Mouse (Mus musculus): ENCODE measurements around the gene Slc35b2. TPM values are rescaled to one million over a fixed set of nuclear protein-coding genes. Genes with fewer than 3 reads are reported as not detected.

Gene Slc35b2
- polyA plus RNA-seq (2014; fragmentation: Illumina TruSeq; extraction: RNeasy Lipid Tissue Mini Kit (QIAGEN cat#74804); ENCODE audit: low read depth, low replicate concordance), result 3.1 TPM

GRCm38 (mm10) chr17:45563655-45564530 lies at the start of gene Slc35b2:
TSS of gene Slc35b2 (plus strand) at chr17:45563874.

DNA sequence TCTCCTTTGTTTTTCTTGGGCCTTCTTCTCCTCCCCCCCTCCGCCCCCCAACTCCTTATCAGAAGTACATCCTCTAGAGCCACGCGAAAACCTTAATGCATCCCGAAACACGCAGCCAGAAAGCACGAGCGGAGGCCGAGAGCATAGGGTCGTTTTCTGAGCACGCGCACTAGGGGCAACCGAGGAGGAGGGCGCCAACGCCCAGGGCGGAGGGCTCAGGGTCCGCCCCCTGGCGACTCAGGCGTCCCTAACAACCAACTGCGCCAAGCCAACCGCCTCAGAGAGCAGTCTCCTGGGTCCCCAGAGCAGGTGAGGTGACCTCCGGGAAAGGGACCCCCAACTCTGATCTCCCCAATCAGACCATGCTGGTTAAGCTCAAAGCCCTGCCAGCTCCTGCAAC lies 40.4 kb upstream of the Slc35b2 start, which contains the start of gene Tcte1:
Gene Tcte1 (plus strand): TSS at position 172 of the 400 bp plus-strand sequence.

DNA sequence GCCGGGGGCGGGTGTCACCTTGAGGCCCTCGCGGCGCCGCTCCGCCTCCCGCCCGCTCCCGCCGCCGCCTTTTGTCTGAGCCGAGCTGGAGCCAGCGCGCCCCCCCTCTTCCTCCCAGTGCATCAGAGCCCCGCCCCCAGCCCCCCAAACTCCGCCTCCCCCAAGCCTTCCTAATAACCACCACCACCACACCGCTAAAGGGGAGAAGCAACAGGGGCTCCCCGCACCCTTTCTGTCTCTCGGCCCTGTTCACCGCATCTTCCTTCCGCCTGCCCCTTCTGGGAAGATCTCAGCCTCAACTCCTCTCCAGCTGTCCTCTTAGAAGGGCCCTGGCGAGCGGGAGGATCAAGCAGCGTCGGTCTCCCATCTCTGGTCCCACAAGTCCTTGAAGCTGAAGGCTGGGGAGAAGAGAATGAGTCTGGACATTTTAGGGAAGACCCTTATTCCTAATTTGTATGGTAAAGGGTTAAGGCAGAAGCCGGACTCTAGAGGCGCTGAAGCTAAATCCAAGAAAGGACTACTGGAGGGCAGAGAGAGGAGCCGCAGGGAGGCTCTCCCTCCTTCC lies 14.0 kb upstream of the Slc35b2 start, which contains the start of gene Tmem151b:
Gene Tmem151b (minus strand): TSS at position 61 of the 565 bp plus-strand sequence.

DNA sequence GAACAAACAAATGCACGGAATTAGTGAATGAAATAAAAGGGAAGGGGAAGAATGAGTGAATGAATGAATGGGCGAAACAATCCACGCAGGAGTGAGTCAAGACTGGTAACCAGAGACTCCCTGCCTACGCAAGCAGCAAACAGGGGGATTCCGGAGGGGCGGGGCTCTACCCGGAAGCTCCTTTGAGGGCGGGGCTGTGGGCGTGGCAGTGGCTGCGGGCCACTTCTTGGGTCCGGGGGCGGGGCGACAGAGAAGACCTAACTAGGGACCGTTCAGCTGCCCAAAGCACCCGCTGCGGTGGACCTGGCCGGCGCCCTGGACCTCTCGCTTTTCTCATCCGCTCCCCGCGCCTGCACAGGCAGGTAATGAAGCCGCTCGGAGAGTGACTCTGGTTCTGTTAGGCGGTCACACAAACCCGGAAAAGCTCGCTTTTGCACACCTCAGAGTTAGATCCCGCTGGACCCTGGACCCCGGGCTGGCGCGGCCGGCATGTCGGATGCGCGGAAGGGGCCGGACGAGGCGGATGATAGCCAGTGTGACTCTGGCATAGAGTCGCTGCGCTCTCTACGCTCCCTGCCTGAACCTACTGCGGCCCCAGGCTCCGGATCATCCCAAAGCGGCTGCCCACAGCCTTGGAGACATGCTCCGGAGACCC lies 8.1 kb upstream of the Slc35b2 start, which contains the start of gene Nfkbie:
Gene Nfkbie (plus strand): TSS at position 252 of the 655 bp plus-strand sequence.

DNA sequence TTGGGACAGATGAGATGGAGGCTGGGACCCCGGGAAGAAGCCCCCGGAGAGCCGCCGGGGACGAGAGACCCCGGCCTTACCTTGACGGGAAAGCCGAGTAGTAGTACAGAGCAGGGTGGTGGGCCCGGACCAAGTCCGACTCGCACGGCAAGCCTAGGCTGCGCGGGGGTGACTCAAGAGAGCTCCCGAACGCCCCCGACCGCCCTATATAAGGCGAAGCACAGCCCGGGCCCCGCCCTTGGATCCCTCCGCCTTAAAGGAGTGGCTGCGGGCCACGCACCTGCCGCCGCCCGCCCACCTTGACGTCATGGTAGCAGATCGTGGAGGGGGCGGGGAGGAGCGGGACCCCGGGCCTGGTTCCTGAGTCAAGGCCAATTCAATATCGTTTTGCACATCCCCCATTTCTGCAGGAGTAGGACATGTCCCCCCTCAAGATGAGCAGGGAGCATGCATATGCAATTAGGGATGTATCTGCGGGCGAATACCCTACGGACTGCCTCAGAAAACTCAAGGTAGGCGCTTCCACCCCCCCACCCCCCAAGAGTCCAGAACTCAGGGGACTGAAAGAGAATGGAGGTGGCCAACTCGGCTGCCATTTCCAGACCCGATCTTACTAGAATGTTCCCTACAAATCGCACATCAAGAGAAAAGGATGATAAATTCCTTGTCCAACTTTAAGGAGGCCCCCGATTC lies 9.6 kb downstream of the Slc35b2 start, which contains the start of gene Hsp90ab1:
Gene Hsp90ab1 (minus strand): TSS at position 185 of the 693 bp plus-strand sequence.

DNA sequence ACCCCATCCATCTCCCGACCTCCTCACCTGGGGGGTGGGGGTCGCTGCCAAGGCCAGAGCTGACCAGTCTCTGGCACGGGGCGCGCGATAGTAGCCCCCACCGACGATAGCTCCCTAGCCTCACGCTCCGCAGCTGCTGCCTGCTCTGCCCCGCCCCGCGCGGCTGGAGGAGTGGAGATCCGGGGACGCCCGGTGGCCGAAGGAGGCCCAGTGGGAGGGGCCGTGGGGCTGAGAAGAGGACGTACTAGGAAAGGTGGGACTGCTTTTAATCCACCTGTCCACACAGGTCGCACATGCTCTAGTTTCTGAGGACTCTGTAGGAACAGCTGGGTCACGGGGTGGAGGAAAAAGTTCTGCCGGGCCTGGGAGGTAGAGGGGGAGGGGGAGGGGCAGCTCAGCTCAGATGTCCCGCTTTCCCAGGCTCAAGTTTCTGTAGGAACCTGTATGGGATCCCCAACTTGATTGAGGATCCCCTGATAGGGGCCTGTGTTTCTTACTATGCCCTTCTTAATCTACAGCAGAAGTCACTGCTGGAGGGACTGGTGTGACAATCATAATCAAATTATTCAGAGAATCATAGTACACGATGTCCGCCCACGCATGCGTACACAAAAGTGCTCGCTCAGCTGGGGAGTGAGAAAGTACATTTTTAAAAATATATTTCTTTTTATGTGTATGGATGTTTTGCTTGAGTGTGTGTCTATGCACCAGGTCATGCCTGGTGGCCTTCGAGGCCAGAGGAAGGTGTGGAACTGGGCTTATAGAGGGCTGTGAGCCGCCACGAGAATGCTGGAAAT lies 36.0 kb downstream of the Slc35b2 start, which contains the start of gene Slc29a1:
Gene Slc29a1 (minus strand): TSS at position 161 of the 797 bp plus-strand sequence.

GRCm38 (mm10) chr17:45601877-45602304 lies 38.2 kb downstream of the Slc35b2 start, which contains the start of gene Mymx:
TSS of gene Mymx (minus strand) at chr17:45602102.

Other genes with a start within 250 kb of the Slc35b2 start
- gene Cdc5l, start 130.1 kb upstream of the Slc35b2 start, polyA plus RNA-seq (2014; fragmentation: Illumina TruSeq; extraction: RNeasy Lipid Tissue Mini Kit (QIAGEN cat#74804); ENCODE audit: low read depth, low replicate concordance), result 58.0 TPM
- gene Spats1, start 88.5 kb upstream of the Slc35b2 start, polyA plus RNA-seq (2014; fragmentation: Illumina TruSeq; extraction: RNeasy Lipid Tissue Mini Kit (QIAGEN cat#74804); ENCODE audit: low read depth, low replicate concordance), result not detected
- 0.17 TPM for gene Aars2, start 57.0 kb upstream of the Slc35b2 start, polyA plus RNA-seq (2014; fragmentation: Illumina TruSeq; extraction: RNeasy Lipid Tissue Mini Kit (QIAGEN cat#74804); ENCODE audit: low read depth, low replicate concordance)
- not detected for gene Tcte1, start 40.4 kb upstream of the Slc35b2 start, polyA plus RNA-seq (2014; fragmentation: Illumina TruSeq; extraction: RNeasy Lipid Tissue Mini Kit (QIAGEN cat#74804); ENCODE audit: low read depth, low replicate concordance)
- gene Tmem151b, start 14.2 kb upstream of the Slc35b2 start, polyA plus RNA-seq (2014; fragmentation: Illumina TruSeq; extraction: RNeasy Lipid Tissue Mini Kit (QIAGEN cat#74804); ENCODE audit: low read depth, low replicate concordance), result not detected
- 0.64 TPM for gene Nfkbie, start 8.2 kb upstream of the Slc35b2 start, polyA plus RNA-seq (2014; fragmentation: Illumina TruSeq; extraction: RNeasy Lipid Tissue Mini Kit (QIAGEN cat#74804); ENCODE audit: low read depth, low replicate concordance)
- gene Hsp90ab1, start 9.4 kb downstream of the Slc35b2 start, polyA plus RNA-seq (2014; fragmentation: Illumina TruSeq; extraction: RNeasy Lipid Tissue Mini Kit (QIAGEN cat#74804); ENCODE audit: low read depth, low replicate concordance), result 2,931 TPM
- 20.3 TPM for gene Slc29a1, start 35.7 kb downstream of the Slc35b2 start, polyA plus RNA-seq (2014; fragmentation: Illumina TruSeq; extraction: RNeasy Lipid Tissue Mini Kit (QIAGEN cat#74804); ENCODE audit: low read depth, low replicate concordance)
- not detected for gene Mymx, start 38.2 kb downstream of the Slc35b2 start, polyA plus RNA-seq (2014; fragmentation: Illumina TruSeq; extraction: RNeasy Lipid Tissue Mini Kit (QIAGEN cat#74804); ENCODE audit: low read depth, low replicate concordance)
- 0.29 TPM for gene Capn11, start 95.5 kb downstream of the Slc35b2 start, polyA plus RNA-seq (2014; fragmentation: Illumina TruSeq; extraction: RNeasy Lipid Tissue Mini Kit (QIAGEN cat#74804); ENCODE audit: low read depth, low replicate concordance)
- gene Mrpl14, start 122.4 kb downstream of the Slc35b2 start, polyA plus RNA-seq (2014; fragmentation: Illumina TruSeq; extraction: RNeasy Lipid Tissue Mini Kit (QIAGEN cat#74804); ENCODE audit: low read depth, low replicate concordance), result 1.6 TPM
- 6.7 TPM for gene Tmem63b, start 123.0 kb downstream of the Slc35b2 start, polyA plus RNA-seq (2014; fragmentation: Illumina TruSeq; extraction: RNeasy Lipid Tissue Mini Kit (QIAGEN cat#74804); ENCODE audit: low read depth, low replicate concordance)
- not detected for gene 1600014C23Rik, start 170.0 kb downstream of the Slc35b2 start, polyA plus RNA-seq (2014; fragmentation: Illumina TruSeq; extraction: RNeasy Lipid Tissue Mini Kit (QIAGEN cat#74804); ENCODE audit: low read depth, low replicate concordance)